Mouse (Mus musculus): ENCODE measurements at regions not wholly inside any gene's neighbourhood (a gene's known extent, or its start where the extent isn't known, plus 50 kb on each side); places are given as distances from the start of the nearest gene placed in this dataset.
A peak's percentile ranks its signal among the peaks of the same experiment; 100 is the strongest.
"Not testable (repeated sequence)": the region's sequence is repeated elsewhere in the genome, so short reads cannot be mapped to it uniquely, and the experiment has no call there.

DNA sequence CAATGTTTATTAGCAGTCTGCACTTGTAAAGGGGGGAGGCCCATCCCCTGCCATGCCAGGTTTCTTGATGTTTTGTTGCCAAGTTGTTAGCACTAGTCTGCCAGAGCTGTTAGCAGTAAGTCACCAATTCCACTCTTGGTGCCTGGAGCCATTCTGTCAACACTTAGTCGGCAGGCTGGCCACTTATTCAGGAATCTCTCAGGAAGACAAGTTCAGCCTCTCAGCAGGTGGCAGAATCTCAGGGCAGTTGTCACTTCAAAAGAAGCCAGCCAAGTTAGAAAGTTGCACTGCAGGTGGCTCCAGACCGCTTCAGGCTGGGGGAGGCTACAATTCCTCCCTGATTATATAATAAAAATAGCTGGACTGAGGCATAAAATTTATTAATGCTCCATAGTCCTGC, 424.2 kb downstream of the Cdh10 start:
- DNase-seq, result not testable (repeated sequence)

DNA sequence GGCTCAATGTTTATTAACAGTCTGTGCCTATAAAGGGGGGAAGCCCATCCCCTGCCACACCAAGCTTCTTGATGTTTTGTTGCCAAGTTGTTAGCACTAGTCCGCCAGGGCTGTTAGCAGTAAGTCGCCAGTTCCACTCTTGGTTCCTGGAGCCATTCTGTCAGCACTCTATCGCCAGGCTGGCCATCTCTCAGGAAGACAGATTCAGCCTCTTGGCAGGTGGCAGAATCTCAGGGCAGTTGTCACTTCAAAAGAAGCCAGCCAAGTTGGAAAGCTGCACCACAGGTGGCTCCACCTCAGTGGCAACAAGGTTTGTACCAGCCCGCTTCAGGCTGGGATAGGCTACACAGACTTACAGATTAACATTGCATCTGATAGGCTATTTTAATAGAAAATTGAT, 428.7 kb downstream of the Cdh10 start:
- no peak for DNase-seq

DNA sequence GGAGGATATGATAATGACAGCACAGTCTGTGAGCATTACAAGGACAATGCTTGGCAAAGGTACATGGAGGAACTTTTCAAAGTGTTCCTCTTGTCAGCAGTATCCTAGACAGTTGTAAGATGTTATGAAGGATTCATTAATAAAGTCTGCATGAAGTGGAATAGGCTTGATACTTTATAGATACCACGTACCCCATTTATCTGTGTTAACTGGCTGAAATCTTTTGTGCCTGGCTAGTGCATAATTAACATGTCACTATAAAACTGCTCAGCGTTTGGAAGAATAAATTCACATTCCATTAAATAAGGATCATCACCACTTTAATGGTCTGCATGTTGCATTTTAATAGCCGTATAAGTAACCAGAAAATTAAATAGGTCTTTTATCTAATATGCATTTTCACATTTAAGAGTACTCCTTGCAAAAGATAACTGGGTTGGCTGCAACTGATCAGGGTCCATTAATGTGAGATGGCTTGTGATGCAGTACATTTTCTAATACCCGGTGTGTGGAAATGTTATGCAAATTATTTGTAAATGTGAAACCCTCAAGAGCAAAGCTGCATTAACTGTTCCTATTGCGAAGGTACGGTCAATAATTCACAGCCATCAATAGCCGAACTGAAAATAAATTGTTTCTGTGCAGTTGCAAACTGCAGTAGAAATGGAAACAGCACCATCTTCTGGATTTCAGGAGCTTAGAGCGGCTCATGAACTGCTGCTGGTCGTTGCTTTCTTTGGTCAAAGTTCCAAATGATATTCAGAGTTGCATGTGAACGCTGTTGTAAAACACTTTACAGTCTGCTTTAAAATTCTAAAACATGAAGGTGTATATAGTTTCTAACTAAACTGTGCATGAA, 457.4 kb downstream of the Cdh10 start:
- no peak for DNase-seq

DNA sequence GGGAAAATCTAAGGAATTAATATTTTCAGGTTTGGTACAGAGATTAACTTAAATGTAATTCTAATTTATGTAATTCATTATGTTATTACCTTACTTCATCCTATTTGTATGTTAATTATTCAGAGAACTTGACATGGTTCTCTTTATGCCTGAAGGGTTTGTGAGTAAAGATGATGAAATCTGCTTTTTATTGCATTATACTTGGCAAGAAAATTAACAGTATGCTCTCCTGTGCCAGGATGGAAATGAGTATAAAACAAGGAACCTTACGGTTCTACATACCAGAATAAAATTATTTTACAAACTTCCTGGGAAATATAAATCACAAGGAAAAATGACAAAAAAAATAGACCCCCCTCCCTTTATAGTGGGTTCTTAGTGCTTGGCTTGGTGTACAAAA, 497.6 kb downstream of the Cdh10 start:
- no peak for DNase-seq

DNA sequence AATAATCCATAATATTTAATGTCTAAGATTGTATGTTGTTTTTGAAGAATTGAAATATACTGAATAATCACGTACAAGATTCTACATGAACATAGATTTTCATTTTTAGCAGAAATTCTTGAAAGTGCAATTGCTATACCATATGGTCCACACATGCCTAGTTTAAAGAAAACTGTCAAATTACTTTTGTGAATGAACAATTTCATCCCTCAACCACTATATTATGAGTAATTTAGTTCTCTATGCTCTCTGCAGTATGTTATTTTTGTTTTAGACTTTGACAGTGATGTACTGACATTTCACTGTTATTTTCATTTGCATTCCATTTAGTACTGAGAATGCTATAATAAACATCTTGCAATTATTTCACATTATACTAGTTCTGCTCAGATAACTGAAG, 537.6 kb downstream of the Cdh10 start:
- no peak for DNase-seq

DNA sequence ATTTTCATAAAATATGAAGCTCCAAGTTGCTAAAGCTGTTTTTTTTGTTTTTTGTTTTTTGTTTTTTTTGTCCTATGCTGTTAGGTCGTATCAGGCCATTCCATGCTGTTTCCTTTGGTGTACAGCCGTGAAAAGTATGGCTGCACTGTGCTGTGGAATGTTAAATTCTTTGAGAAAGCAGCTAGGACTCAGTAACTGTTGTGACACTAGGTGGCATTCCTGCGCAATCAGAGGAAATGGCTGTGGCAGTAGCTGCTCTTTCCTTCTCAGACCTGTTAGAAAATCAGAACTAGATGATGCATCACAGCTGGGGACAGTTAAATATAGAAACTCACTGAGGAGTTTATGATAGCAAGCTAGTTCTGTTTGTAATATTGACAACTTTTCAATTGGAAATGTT, 541.9 kb downstream of the Cdh10 start:
- DNase-seq, result peak; percentile 13

DNA sequence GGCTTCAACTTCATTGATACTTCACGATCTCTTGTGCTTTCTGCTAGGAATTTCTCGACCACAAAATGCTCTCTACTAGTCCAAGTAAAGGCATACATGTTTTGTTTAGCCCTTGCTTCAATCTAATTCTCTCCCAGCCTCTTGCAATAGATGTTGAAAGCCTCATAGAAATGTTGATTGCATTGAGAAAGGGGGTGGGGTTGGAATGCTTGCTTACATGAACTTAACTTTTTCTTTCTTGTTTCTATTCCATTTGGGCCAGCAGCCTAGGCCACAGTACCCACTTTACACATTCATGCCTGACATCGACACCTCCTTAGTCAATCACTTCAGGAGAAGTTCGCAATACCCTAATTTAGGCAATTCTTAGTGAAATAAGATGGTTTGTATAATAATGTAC, 571.2 kb downstream of the Cdh10 start:
- no peak for DNase-seq

DNA sequence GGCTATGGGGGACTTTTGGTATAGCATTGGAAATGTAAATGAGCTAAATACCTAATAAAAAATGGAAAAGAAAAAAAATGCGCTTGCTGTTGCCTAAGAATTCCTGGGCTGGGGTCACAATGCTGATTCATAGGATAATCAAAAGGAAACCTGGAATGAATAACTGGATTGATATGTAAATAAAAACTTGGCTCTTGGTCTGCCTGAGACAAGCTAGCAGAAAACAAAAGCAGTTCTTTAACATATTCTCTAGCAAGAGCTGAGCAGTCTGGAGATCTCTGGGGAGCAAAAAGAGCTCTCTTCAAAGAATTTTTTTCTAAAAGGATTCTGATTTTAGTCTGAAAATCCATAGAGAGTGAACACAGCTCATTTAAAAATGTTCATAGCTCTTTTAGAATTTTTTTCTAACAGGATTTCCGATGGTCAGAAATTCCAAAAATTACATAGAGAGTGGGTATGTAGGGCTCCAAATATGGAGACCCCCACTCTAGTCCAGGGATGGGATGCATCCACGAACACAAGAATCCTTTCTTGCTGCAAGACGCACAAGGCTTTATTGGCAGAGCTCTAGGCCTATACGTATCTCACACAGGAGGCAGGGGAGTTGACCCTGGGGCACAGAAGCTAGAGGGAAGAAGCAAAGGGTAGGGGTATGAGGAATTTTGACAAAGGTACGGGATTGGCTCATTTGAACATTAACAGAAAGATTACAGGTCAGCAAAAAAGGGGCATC, 572.7 kb downstream of the Cdh10 start:
- DNase-seq, result no peak

DNA sequence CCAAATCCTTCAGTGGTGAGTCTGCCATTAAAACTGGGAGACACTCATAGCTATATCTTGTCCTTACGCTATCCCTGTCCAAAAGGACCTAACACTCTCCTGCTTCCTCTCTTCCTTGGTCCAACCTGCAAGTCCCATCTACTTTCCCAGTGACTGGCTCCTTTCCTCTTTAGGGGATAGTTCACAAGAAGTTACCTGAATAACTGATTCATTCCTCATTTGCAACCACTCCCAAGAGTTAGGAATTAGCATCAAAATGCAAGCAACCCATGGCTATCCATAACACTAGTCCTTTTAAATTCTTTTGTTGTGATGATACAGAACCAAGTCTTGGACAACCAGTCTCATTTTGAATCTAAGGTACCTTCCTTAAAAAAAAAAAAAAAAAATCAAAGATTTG, 576.9 kb downstream of the Cdh10 start:
- no peak for DNase-seq
